Mouse (Mus musculus): Measurements from ENCODE around the gene Pdlim4.

Pdlim4 gene

GRCm38 (mm10) chr11:54091726-54092125, 22.9 kb upstream of the Pdlim4 start:
- no peak for DNase-seq (ENCODE audit: low spot score)

GRCm38 (mm10) chr11:54090091-54090879, 21.5 kb upstream of the Pdlim4 start:
- DNase-seq (ENCODE audit: low spot score), result no peak

- DNase-seq (ENCODE audit: low spot score), result peak; percentile 84
These were observed 20.1 kb upstream of the Pdlim4 start for GRCm38 (mm10) chr11:54088947-54089317.

GRCm38 (mm10) chr11:54088253-54088946, 19.6 kb upstream of the Pdlim4 start:
- DNase-seq (ENCODE audit: low spot score), result no peak

- DNase-seq (ENCODE audit: low spot score), result no peak
These were observed 17.0 kb upstream of the Pdlim4 start for GRCm38 (mm10) chr11:54085816-54086215.

- no peak for DNase-seq (ENCODE audit: low spot score)
These were observed 16.2 kb upstream of the Pdlim4 start for GRCm38 (mm10) chr11:54084976-54085375.

GRCm38 (mm10) chr11:54082725-54083124, 13.9 kb upstream of the Pdlim4 start:
- no peak for DNase-seq (ENCODE audit: low spot score)

- no peak for DNase-seq (ENCODE audit: low spot score)
These were observed 11.6 kb upstream of the Pdlim4 start for GRCm38 (mm10) chr11:54080435-54080834.

GRCm38 (mm10) chr11:54076101-54076500, 7.3 kb upstream of the Pdlim4 start:
- DNase-seq (ENCODE audit: low spot score), result no peak

GRCm38 (mm10) chr11:54075353-54075752, 6.5 kb upstream of the Pdlim4 start:
- DNase-seq (ENCODE audit: low spot score), result no peak

- no peak for DNase-seq (ENCODE audit: low spot score)
These were observed 4.5 kb upstream of the Pdlim4 start for GRCm38 (mm10) chr11:54073291-54073690.

- no peak for DNase-seq (ENCODE audit: low spot score)
These were observed 3.1 kb upstream of the Pdlim4 start for GRCm38 (mm10) chr11:54071726-54072445.

- no peak for DNase-seq (ENCODE audit: low spot score)
These were observed 756 bp downstream of the Pdlim4 start for GRCm38 (mm10) chr11:54067996-54068519.

GRCm38 (mm10) chr11:54067318-54067995, 1.4 kb downstream of the Pdlim4 start:
- DNase-seq (ENCODE audit: low spot score), result no peak

GRCm38 (mm10) chr11:54066400-54066799, 2.4 kb downstream of the Pdlim4 start:
- no peak for DNase-seq (ENCODE audit: low spot score)

- DNase-seq (ENCODE audit: low spot score), result no peak
These were observed 3.0 kb downstream of the Pdlim4 start for GRCm38 (mm10) chr11:54065915-54066178.

GRCm38 (mm10) chr11:54065106-54065914, 3.5 kb downstream of the Pdlim4 start:
- no peak for DNase-seq (ENCODE audit: low spot score)

GRCm38 (mm10) chr11:54064412-54064978, 4.3 kb downstream of the Pdlim4 start:
- DNase-seq (ENCODE audit: low spot score), result no peak

GRCm38 (mm10) chr11:54063472-54063775, 5.4 kb downstream of the Pdlim4 start:
- no peak for DNase-seq (ENCODE audit: low spot score)

GRCm38 (mm10) chr11:54062753-54063471, 5.9 kb downstream of the Pdlim4 start:
- DNase-seq (ENCODE audit: low spot score), result no peak

Measured in urinary bladder, postnatal 25 days (tissue).